Mouse (Mus musculus) small intestine, adult 10 weeks (tissue): ENCODE data around the gene Rab37. TPM values are rescaled to one million over a fixed set of nuclear protein-coding genes. Genes with fewer than 3 reads are reported as not detected.

Experiments
- polyA plus RNA-seq: library from polyadenylated mRNA; stranded (reverse); fragments of 350-450 nt; fragmentation: Illumina TruSeq; extraction: RNeasy Lipid Tissue Mini Kit (QIAGEN cat#74804); gene quantifications from one replicate; pipeline ENCODE4 v1.2.3, GENCODE M21; 2014; ENCODE audit warnings: low replicate concordance

Gene Rab37
- polyA plus RNA-seq = 1.3 TPM

GRCm38 (mm10) chr11:115091362-115091901, at the start of gene Rab37:
Gene Rab37, plus strand, starts transcription at chr11:115091431.

GRCm38 (mm10) chr11:115048259-115048658, 43.0 kb upstream of the Rab37 start, which contains the start of gene Cd300ld3:
Gene Cd300ld3, minus strand, starts transcription at chr11:115048409.

GRCm38 (mm10) chr11:115062077-115062476, 29.2 kb upstream of the Rab37 start, which contains the start of gene Cd300e:
Gene Cd300e, minus strand, starts transcription at chr11:115062177.

GRCm38 (mm10) chr11:115133800-115134199, 42.6 kb downstream of the Rab37 start, which contains the start of gene Cd300lf:
Gene Cd300lf, minus strand, starts transcription at chr11:115133992.

GRCm38 (mm10) chr11:115162832-115163480, 71.7 kb downstream of the Rab37 start, which contains the start of gene Slc9a3r1:
Gene Slc9a3r1, plus strand, starts transcription at chr11:115163341.

GRCm38 (mm10) chr11:115187224-115187639, 96.0 kb downstream of the Rab37 start, which contains the start of gene Tmem104:
Gene Tmem104, plus strand, starts transcription at chr11:115187487.

GRCm38 (mm10) chr11:115187693-115188092, 96.5 kb downstream of the Rab37 start, which contains the start of gene Nat9:
Gene Nat9, minus strand, starts transcription at chr11:115187859.

Other genes with a start within 250 kb of the Rab37 start
- gene Gprc5c, start 240.3 kb upstream of the Rab37 start, polyA plus RNA-seq = 0.33 TPM
- gene Cd300a, start 201.4 kb upstream of the Rab37 start, polyA plus RNA-seq = 6.1 TPM
- gene Cd300lb, start 157.0 kb upstream of the Rab37 start, polyA plus RNA-seq = not detected
- not detected for gene Cd300c, start 122.3 kb upstream of the Rab37 start, polyA plus RNA-seq
- 1.8 TPM for gene Cd300ld, start 101.5 kb upstream of the Rab37 start, polyA plus RNA-seq
- gene Cd300c2, start 89.6 kb upstream of the Rab37 start, polyA plus RNA-seq = 0.67 TPM
- not detected for gene Cd300ld2, start 75.2 kb upstream of the Rab37 start, polyA plus RNA-seq
- gene Cd300ld4, start 64.4 kb upstream of the Rab37 start, polyA plus RNA-seq = not detected
- not detected for gene Cd300ld5, start 53.7 kb upstream of the Rab37 start, polyA plus RNA-seq
- not detected for gene Cd300ld3, start 43.0 kb upstream of the Rab37 start, polyA plus RNA-seq
- 0.59 TPM for gene Cd300e, start 29.3 kb upstream of the Rab37 start, polyA plus RNA-seq
- gene Cd300lf, start 42.6 kb downstream of the Rab37 start, polyA plus RNA-seq = 3.8 TPM
- gene Slc9a3r1, start 71.9 kb downstream of the Rab37 start, polyA plus RNA-seq = 85.9 TPM
- 0.26 TPM for gene Tmem104, start 96.1 kb downstream of the Rab37 start, polyA plus RNA-seq
- not detected for gene Nat9, start 96.4 kb downstream of the Rab37 start, polyA plus RNA-seq
- gene Grin2c, start 175.8 kb downstream of the Rab37 start, polyA plus RNA-seq = not detected
- gene Fdxr, start 185.6 kb downstream of the Rab37 start, polyA plus RNA-seq = 2.0 TPM
- gene Fads6, start 206.2 kb downstream of the Rab37 start, polyA plus RNA-seq = 1.4 TPM
- not detected for gene Otop2, start 215.7 kb downstream of the Rab37 start, polyA plus RNA-seq
- not detected for gene Ush1g, start 230.6 kb downstream of the Rab37 start, polyA plus RNA-seq
- gene Otop3, start 243.3 kb downstream of the Rab37 start, polyA plus RNA-seq = 0.45 TPM